Mouse (Mus musculus): ENCODE data around the gene Nkiras1. TPM values are rescaled to one million over a fixed set of nuclear protein-coding genes. Genes with fewer than 3 reads are reported as not detected.

The Nkiras1 gene
- total RNA-seq, 2 experiments from 2014 or later = 36.1 to 37.2 TPM

DNA sequence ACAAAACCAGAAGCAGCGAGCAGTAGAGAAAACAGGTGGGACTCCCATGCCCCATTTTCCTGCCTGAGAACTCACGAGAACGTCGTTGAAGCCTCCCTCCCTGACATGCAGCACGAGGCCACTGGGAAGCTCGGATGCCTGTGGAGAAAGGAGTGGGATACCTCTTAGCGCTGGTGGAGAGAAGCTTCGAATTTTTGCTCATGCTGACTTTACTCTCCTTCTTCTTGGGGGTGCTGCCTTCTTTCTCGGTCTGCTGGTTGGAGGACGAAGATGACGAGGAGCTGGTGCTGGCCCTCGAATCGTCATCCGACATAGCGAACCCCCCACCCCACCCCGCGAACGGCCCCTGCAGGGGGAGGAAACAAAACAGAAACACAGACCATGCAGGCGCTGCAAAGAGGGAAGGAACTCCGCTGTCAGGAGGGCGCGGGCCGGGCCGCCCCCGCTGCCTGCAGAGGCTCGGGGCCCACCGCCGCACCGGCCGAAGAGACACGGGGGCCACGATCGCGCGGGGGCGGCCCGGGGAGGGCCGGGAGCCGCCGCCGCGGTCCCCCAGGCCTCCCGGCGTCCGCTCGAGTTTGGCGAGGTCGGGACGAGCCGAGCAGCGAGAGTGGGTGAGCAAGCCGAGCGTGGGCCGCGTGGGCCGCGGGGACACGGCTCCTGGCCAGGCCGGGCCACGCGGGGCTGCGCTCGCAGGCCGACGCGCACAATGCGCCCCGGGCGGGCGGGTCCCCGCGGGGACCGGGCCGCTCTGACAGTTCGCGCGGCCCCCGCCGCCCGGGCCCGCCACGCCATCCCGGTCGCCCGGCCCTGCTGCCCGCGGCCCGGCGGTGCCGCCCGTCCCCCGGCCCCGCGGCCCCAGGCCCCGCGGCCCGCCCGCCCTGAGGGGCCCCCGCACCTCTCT lies 60.1 kb downstream of the Nkiras1 start:
- intact Hi-C loops (cut with DNase I) = loop anchor here (5.0 kb wide), 1 partner anchor 59 kb away; the partner anchor contains the start of genes Nkiras1 and Rpl15
- peak; percentile 14 for DNase-seq (ENCODE audit: low spot score)

DNA sequence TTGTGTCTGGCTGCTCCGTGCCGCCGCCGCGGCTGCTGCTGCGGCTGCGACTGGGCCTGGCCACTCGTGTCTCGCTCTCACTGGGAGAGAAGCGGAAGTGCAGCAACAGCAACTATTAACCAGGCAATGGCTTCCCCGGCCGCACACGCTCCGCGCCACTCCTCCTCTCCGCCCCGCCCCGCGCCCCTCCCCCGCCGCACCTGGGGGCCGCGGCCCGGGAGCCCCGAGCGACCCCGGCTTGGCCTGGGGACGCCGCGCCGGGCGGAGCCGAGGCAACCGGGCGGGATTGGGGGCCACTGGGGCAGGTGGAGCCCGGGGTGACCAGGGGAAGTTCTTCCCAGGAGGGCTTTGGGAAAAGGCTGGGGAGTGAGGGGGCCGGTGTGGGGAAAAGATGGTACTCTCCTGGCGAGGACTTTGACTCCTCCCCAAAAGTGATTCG lies 60.8 kb downstream of the Nkiras1 start, which contains the start of gene Ube2e1:
Ube2e1 (minus strand) TSS at position 167 of the 439 bp plus-strand sequence.
- intact Hi-C loops (cut with DNase I) = loop anchor here (5.0 kb wide), 1 partner anchor 59 kb away; the partner anchor contains the start of genes Nkiras1 and Rpl15

More for the DNA sequence above, 60.8 kb downstream of the Nkiras1 start, which contains the start of gene Ube2e1:
- DNase-seq (ENCODE audit: low spot score) = peak; percentile 57

Other genes with a start within 250 kb of the Nkiras1 start
- 100 to 1,000 TPM in 1 of 2 experiments, 10 to 100 TPM in 1; 43.3 to 115 TPM for gene Nr1d2, start 32.0 kb upstream of the Nkiras1 start, total RNA-seq (2021)
- 100 to 1,000 TPM; 564 to 583 TPM for gene Rpl15, start 255 bp downstream of the Nkiras1 start, total RNA-seq (2021)
- 10 to 100 TPM; 35.5 to 44.8 TPM for gene Ube2e1, start 60.7 kb downstream of the Nkiras1 start, total RNA-seq (2021)